Mouse (Mus musculus): ENCODE measurements at regions not wholly inside any gene's neighbourhood (a gene's known extent, or its start where the extent isn't known, plus 50 kb on each side); places are given as distances from the start of the nearest gene placed in this dataset.

GRCm38 (mm10) chr12:45648654-45649053, 574.1 kb upstream of the Stxbp6 start:
- Histone ChIP-seq H3ac (ENCODE audit: control insufficient read depth, insufficient read length) (no peak overlapping the region), H3K79me2 (ENCODE audit: control insufficient read depth, insufficient read depth) (no peaks in the 10 kb centered on the region), H3K4me2 (ENCODE audit: low read depth) (no peak overlapping the region), H3K4me3 (no peak overlapping the region), H3K27me3 (ENCODE audit: control insufficient read depth, insufficient read depth, insufficient read length) (no peaks in the 10 kb centered on the region), H3K36me3 (ENCODE audit: control insufficient read depth, insufficient read depth) (no peaks in the 10 kb centered on the region)
- TF ChIP-seq POLR2AphosphoS2 (IDR thresholded peaks at IDR 0.05; ENCODE audit: insufficient read length, low read depth) (no peak), MYOD1 (IDR thresholded peaks at IDR 0.05; ENCODE audit: control insufficient read depth in 1 of 3, insufficient read length in 2 of 3, low read depth in 2 of 3) (no peak), TCF3 (IDR thresholded peaks at IDR 0.05; ENCODE audit: insufficient read length, low read depth) (no peak), SRF (IDR thresholded peaks at IDR 0.05; ENCODE audit: control insufficient read depth, insufficient read length, low read depth) (no peak), CEBPB (IDR thresholded peaks at IDR 0.05; ENCODE audit: insufficient read depth, poor library complexity, severe bottlenecking) (no peak), MYOG (IDR thresholded peaks at IDR 0.05; ENCODE audit: control insufficient read depth in 1 of 3, insufficient read depth in 1 of 3, insufficient read length in 2 of 3, low read depth in 2 of 3) (no peak), USF1 (IDR thresholded peaks at IDR 0.05; ENCODE audit: low read depth) (no peak), E2F4 (IDR thresholded peaks at IDR 0.05; ENCODE audit: insufficient read depth) (no peak), MAX (IDR thresholded peaks at IDR 0.05; ENCODE audit: low read depth) (no peak), TCF12 (IDR thresholded peaks at IDR 0.05; ENCODE audit: insufficient read depth, poor library complexity, severe bottlenecking) (no peak), REST (IDR thresholded peaks at IDR 0.05; ENCODE audit: insufficient read depth, insufficient read length) (no peak), POLR2A (IDR thresholded peaks at IDR 0.05; ENCODE audit: insufficient read length, low read depth) (no peak)

GRCm38 (mm10) chr12:45644180-45644579, 569.7 kb upstream of the Stxbp6 start:
- Histone ChIP-seq H3ac (ENCODE audit: control insufficient read depth, insufficient read length) (no peak overlapping the region), H3K4me2 (ENCODE audit: low read depth) (no peak overlapping the region), H3K4me3 (no peak overlapping the region), H3K27me3 (ENCODE audit: control insufficient read depth, insufficient read depth, insufficient read length) (no peaks in the 10 kb centered on the region), H3K36me3 (ENCODE audit: control insufficient read depth, insufficient read depth) (no peaks in the 10 kb centered on the region), H3K79me2 (ENCODE audit: control insufficient read depth, insufficient read depth) (no peaks in the 10 kb centered on the region)
- TF ChIP-seq POLR2A (IDR thresholded peaks at IDR 0.05; ENCODE audit: insufficient read length, low read depth) (no peak), MAX (IDR thresholded peaks at IDR 0.05; ENCODE audit: low read depth) (no peak), SRF (IDR thresholded peaks at IDR 0.05; ENCODE audit: control insufficient read depth, insufficient read length, low read depth) (no peak), POLR2AphosphoS2 (IDR thresholded peaks at IDR 0.05; ENCODE audit: insufficient read length, low read depth) (no peak), MYOD1 (IDR thresholded peaks at IDR 0.05; ENCODE audit: control insufficient read depth in 1 of 3, insufficient read length in 2 of 3, low read depth in 2 of 3) (no peak), USF1 (IDR thresholded peaks at IDR 0.05; ENCODE audit: low read depth) (no peak), MYOG (IDR thresholded peaks at IDR 0.05; ENCODE audit: control insufficient read depth in 1 of 3, insufficient read depth in 1 of 3, insufficient read length in 2 of 3, low read depth in 2 of 3) (no peak), TCF12 (IDR thresholded peaks at IDR 0.05; ENCODE audit: insufficient read depth, poor library complexity, severe bottlenecking) (no peak), TCF3 (IDR thresholded peaks at IDR 0.05; ENCODE audit: insufficient read length, low read depth) (no peak), REST (IDR thresholded peaks at IDR 0.05; ENCODE audit: insufficient read depth, insufficient read length) (no peak), CEBPB (IDR thresholded peaks at IDR 0.05; ENCODE audit: insufficient read depth, poor library complexity, severe bottlenecking) (no peak), E2F4 (IDR thresholded peaks at IDR 0.05; ENCODE audit: insufficient read depth) (no peak)

GRCm38 (mm10) chr12:45622830-45623229, 548.3 kb upstream of the Stxbp6 start:
- no peaks in the 10 kb centered on the region for H3K36me3 ChIP-seq (ENCODE audit: control insufficient read depth, insufficient read depth)

GRCm38 (mm10) chr12:45620056-45620455, 545.5 kb upstream of the Stxbp6 start:
- Histone ChIP-seq H3K4me3 (no peak overlapping the region), H3K27me3 (ENCODE audit: control insufficient read depth, insufficient read depth, insufficient read length) (no peaks in the 10 kb centered on the region), H3K4me2 (ENCODE audit: low read depth) (no peak overlapping the region), H3K36me3 (ENCODE audit: control insufficient read depth, insufficient read depth) (no peaks in the 10 kb centered on the region), H3ac (ENCODE audit: control insufficient read depth, insufficient read length) (no peak overlapping the region), H3K79me2 (ENCODE audit: control insufficient read depth, insufficient read depth) (no peaks in the 10 kb centered on the region)
- TF ChIP-seq POLR2A (IDR thresholded peaks at IDR 0.05; ENCODE audit: insufficient read length, low read depth) (no peak), USF1 (IDR thresholded peaks at IDR 0.05; ENCODE audit: low read depth) (no peak), POLR2AphosphoS2 (IDR thresholded peaks at IDR 0.05; ENCODE audit: insufficient read length, low read depth) (no peak), TCF3 (IDR thresholded peaks at IDR 0.05; ENCODE audit: insufficient read length, low read depth) (no peak), E2F4 (IDR thresholded peaks at IDR 0.05; ENCODE audit: insufficient read depth) (no peak), TCF12 (IDR thresholded peaks at IDR 0.05; ENCODE audit: insufficient read depth, poor library complexity, severe bottlenecking) (no peak)

More at GRCm38 (mm10) chr12:45622830-45623229, 548.3 kb upstream of the Stxbp6 start:
- no peaks in the 10 kb centered on the region for H3K27me3 ChIP-seq (ENCODE audit: control insufficient read depth, insufficient read depth, insufficient read length)
- H3K79me2 ChIP-seq (ENCODE audit: control insufficient read depth, insufficient read depth), result no peaks in the 10 kb centered on the region
- no peak overlapping the region for H3K4me2 ChIP-seq (ENCODE audit: low read depth)
- H3K4me3 ChIP-seq, result no peak overlapping the region
- no peak overlapping the region for H3ac ChIP-seq (ENCODE audit: control insufficient read depth, insufficient read length)
- TF ChIP-seq E2F4 (IDR thresholded peaks at IDR 0.05; ENCODE audit: insufficient read depth) (no peak), POLR2A (IDR thresholded peaks at IDR 0.05; ENCODE audit: insufficient read length, low read depth) (no peak), MAX (IDR thresholded peaks at IDR 0.05; ENCODE audit: low read depth) (no peak), SRF (IDR thresholded peaks at IDR 0.05; ENCODE audit: control insufficient read depth, insufficient read length, low read depth) (no peak), REST (IDR thresholded peaks at IDR 0.05; ENCODE audit: insufficient read depth, insufficient read length) (no peak), POLR2AphosphoS2 (IDR thresholded peaks at IDR 0.05; ENCODE audit: insufficient read length, low read depth) (no peak), CEBPB (IDR thresholded peaks at IDR 0.05; ENCODE audit: insufficient read depth, poor library complexity, severe bottlenecking) (no peak), TCF12 (IDR thresholded peaks at IDR 0.05; ENCODE audit: insufficient read depth, poor library complexity, severe bottlenecking) (no peak), TCF3 (IDR thresholded peaks at IDR 0.05; ENCODE audit: insufficient read length, low read depth) (no peak), MYOD1 (IDR thresholded peaks at IDR 0.05; ENCODE audit: control insufficient read depth in 1 of 3, insufficient read length in 2 of 3, low read depth in 2 of 3) (no peak)

All from myocyte (in vitro differentiated cells).